24 mouse cellular contexts compared by ENCODE assay signal in genomic region chr5:33527316-33527715, GRCm38 (mm10).
"Had no signal": no experiment of that assay in that cellular context is flagged by ENCODE, and none has a peak within 500 bp of the region (broad histone marks: within the 10 kb centered on the region; RNA-seq: fewer than 3 reads in every experiment).

No protein-coding gene starts in this region.

- H3K36me3 ChIP-seq: heart, embryonic 10.5 days; heart, embryonic 12.5 days; hindbrain, embryonic 13.5 days; hindbrain, embryonic 15.5 days; kidney, embryonic 15.5 days; limb, embryonic 13.5 days; limb, embryonic 15.5 days; liver, embryonic 12.5 days had no signal

- H3K9me3 ChIP-seq: heart, embryonic 10.5 days; heart, embryonic 12.5 days; hindbrain, embryonic 13.5 days; hindbrain, embryonic 15.5 days; kidney, embryonic 15.5 days; limb, embryonic 13.5 days; limb, embryonic 15.5 days; liver, embryonic 12.5 days had no signal

- DNase-seq: gastrocnemius, adult 2 months; gastrocnemius, postnatal 14 days; gastrocnemius, postnatal 36 days; heart, adult 11 months; heart, postnatal 10 days; kidney, adult 11 months; kidney, adult 2 months; kidney, adult 9 months; kidney, postnatal 14 days; kidney, postnatal 36 days; layer of hippocampus, adult 9-11 months; layer of hippocampus, postnatal 36 days; left cerebral cortex, postnatal 4 days had no signal

- H3K4me3 ChIP-seq: gastrocnemius, adult 2 months; heart, embryonic 10.5 days; heart, embryonic 12.5 days; hindbrain, embryonic 13.5 days; hindbrain, embryonic 15.5 days; kidney, embryonic 15.5 days; limb, embryonic 13.5 days; limb, embryonic 15.5 days; liver, embryonic 12.5 days had no signal

- H3K27ac ChIP-seq: gastrocnemius, adult 2 months; heart, embryonic 10.5 days; hindbrain, embryonic 13.5 days; hindbrain, embryonic 15.5 days; hindbrain, postnatal 0 days; kidney, embryonic 15.5 days; kidney, postnatal 0 days; limb, embryonic 13.5 days; limb, embryonic 15.5 days; liver, embryonic 12.5 days; liver, embryonic 14.5 days had no signal

- H3K9ac ChIP-seq: heart, embryonic 12.5 days; hindbrain, embryonic 13.5 days; hindbrain, embryonic 15.5 days; kidney, embryonic 15.5 days; limb, embryonic 13.5 days; limb, embryonic 15.5 days; liver, embryonic 12.5 days; liver, embryonic 14.5 days had no signal
